Mouse (Mus musculus): ENCODE measurements around the gene Slc4a2. TPM values are rescaled to one million over a fixed set of nuclear protein-coding genes. Genes with fewer than 3 reads are reported as not detected.

Gene Slc4a2
- total RNA-seq, 4 experiments from 2014 or later = 28.8 to 38.8 (median 33.5) TPM

DNA sequence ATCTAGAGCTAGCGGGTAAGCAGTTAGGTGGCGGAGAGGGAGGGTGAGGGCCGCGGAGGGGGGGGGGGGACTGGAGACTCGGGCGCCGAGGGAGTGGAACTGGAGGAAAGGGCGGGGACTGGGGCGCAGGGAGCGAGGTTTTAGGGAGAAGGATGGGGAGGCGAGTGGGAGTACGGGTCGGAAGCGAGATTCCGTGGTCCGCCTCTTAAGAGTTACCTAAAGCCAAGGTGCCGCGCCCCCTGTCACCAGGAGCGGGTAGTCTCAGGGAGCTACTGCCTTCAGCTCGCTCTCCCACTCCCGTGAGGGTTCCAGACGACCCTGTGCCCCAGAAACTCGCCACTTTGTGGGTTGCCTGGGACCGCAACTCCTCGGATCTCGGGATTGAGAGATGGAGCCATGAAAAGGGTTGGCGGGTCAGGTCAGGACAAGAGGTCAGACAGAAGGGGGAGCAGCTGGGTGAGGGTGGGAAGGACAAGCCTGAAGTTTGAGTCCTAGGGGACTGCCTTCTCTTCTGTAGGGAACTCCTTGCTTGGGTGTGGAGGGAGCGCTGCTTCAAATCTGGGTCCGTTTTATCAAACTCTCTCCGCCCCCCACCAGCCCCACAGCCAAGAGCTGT is 1.9 kb downstream of the Slc4a2 start:
- DNase-seq (ENCODE audit: low spot score in 2 of 2) = no peak

DNA sequence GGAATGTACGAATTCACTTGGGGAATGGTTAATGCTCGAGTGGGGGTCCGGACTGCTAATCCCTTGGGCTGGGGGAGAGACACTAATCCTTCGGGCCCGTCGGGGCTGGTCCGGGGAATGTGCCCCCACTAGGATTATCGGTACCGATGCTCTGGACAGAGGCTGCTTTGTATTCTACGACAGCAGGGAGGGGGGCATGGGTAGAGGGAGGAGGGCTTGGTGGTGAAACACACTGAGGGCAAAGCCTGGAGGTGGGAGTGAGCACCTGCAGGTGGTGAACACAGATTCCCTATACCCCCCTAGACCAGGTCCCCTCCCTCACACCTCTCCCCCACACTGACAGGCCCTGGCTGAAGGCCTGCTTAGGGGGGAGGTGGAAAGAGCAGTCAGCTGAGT is 2.4 kb downstream of the Slc4a2 start:
- DNase-seq (ENCODE audit: low spot score in 2 of 2) = no peak

DNA sequence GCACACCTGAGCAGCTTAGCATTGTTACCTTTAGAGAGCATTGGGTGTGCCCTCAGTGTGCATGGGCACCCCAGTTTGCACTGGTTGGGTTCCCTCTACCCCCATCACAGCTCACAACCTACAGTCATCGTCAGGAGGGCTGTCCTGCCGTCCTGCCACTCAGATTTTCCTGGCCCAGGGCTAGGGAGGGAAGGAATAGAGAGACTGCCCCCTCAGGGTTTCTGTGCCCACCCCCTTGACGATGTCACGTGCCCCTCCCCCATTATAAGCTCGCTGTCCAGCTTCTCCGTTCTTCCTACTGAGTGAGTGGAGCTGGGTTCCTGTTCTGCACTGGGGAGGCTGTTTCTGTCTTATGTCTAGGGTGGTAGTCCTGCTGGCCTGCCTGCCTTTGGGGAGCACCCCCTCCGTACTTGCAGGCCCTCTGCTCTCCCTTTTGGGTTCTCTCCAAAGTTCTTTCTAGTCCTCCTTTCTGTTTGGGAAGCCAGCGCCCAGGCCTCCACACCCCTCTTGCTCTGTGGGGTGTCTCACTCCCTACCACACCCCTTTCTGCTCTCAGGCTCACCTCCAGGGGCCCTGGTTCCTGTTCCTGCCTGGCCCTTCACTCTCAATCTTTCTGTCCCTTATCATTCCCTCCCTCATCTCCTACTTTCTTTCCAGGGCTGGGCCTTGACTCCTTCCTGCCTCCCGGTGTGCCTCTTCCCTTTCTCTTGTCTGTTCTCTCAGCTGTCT is 3.1 kb downstream of the Slc4a2 start:
- no peak for DNase-seq (ENCODE audit: low spot score in 2 of 2)

DNA sequence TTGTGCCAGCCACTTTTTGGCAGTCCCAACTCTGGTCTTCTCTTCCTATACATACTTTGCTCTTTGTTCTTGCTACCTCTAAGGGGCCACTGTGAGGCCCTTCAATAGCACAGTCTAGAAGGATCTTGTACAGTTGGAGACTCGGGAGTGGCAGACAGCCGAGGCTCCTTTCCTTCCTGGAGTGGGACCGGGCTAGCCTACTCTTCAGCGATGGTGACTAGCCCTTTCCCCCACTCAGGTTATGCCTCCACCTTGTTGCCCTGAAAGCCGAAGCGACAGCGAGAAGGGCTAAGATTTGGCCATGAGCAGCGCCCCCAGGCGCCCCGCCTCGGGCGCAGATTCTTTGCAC is 3.6 kb downstream of the Slc4a2 start:
- no peak for DNase-seq (ENCODE audit: low spot score in 2 of 2)

DNA sequence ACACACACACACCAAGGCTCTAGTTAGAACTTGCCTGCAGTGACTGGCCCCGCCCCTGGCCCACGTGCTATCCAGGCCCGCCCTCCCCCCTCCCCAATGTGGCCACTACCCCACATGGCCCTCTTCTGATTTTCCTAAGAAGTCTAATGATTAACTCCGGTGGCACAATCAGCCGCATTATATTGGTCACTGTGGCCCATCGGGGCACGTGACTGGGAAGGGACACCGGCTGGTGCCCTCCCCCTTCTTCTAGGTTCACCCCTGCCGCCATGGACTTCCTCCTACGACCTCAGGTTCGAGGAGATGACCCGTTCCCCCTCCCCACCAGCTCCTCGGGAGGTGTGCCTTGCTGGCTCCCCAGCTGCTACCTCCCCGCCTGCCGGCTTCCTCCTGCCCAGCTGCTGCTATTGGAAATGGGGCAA is 4.4 kb downstream of the Slc4a2 start:
- DNase-seq (ENCODE audit: low spot score in 2 of 2) = no peak

DNA sequence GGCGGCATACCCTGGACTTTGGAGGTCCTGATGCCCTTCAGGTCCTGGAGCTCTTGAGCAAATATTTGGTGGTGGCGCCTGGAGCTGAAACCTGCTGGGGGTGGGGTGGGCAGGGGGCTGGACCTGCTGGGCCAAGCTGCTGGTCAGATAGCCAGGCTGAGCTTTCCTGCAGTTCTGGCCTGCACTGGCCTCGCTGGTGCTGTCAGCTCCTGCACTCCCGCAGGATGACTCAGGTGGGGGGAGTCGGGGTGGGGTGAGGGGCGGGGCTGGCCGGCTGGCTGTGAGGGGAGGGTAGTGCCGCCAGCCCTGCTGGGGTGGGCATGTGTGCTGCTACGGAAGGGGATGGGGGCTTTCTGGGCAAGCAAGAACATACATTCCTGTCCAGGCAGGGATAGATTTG is 5.0 kb downstream of the Slc4a2 start:
- DNase-seq (ENCODE audit: low spot score in 2 of 2) = no peak

DNA sequence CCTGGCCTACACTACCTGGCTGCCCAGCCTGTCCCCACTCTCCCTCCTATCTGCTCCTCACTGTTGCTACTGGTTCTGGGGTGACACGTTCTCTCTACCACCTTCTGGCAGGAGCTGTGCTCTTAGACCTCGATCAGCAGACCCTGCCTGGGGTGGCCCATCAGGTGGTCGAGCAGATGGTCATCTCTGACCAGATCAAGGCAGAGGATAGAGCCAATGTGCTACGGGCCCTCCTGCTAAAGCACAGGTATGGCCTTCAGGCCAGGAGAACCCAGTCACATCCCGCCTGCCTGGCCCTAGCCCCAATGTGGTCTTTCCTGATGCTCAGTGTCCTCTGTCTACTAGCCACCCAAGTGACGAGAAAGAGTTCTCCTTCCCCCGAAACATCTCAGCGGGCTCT is 10.4 kb downstream of the Slc4a2 start:
- no peak for DNase-seq (ENCODE audit: low spot score in 2 of 2)

DNA sequence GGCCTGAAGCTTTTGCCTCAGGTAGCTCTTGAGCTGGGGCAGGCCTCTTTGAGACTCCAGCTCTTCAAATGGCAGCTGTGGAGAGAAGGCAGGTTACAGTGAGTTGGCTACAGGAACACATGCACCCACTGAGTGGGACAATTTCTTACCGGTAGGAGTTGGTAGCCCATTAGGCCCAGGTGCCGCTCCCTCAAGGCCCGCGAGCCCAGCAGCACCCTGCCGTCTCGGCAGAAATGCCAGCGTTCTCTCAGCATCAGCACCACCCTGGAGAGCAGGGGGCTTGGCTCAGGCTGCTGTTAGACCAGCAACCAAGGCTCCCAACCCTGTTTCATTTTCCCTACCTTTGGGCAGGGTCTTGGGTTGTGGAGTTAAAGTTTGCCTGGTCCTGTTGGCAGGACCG is 17.6 kb downstream of the Slc4a2 start:
- DNase-seq (ENCODE audit: low spot score in 2 of 2) = no peak

DNA sequence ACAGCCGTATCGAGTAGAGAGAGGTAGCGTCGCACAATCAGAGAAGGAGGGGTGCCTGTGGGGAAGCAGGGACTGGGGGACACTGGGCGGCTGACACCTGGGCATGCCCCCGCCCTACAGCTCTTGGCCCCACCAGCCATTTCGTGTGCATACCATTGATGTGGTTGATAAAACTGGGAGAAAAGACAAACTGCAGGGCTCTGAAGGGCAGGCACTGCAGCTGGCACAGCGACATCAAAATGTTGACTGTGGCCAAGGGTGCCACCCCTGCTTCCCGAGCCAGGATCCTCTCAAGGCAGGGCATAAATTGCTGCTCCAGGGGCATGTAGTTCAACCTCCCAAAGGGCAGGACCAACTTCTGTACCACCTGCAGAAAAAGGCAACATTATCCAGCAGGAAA is 18.4 kb downstream of the Slc4a2 start:
- no peak for DNase-seq (ENCODE audit: low spot score in 2 of 2)

DNA sequence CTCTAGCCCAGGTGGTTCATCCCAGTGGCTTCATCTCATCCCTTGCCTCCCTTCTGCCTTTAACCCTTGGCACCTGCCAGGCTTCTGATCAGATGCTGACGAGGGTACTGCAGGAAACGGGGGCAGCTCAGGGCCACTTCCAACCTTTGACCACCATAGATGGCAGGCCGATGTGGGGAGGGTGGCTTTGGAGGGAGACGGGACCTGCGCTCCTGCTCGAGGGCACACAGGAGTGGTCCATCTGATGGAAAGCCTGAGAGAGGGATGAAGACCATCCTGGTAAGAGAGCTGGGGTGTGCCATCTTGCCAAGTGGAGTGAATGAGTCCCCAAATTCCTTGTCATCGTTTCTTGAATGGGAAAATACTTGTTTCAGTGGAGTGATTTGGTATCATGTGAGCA is 19.6 kb downstream of the Slc4a2 start:
- DNase-seq (ENCODE audit: low spot score in 2 of 2) = no peak

DNA sequence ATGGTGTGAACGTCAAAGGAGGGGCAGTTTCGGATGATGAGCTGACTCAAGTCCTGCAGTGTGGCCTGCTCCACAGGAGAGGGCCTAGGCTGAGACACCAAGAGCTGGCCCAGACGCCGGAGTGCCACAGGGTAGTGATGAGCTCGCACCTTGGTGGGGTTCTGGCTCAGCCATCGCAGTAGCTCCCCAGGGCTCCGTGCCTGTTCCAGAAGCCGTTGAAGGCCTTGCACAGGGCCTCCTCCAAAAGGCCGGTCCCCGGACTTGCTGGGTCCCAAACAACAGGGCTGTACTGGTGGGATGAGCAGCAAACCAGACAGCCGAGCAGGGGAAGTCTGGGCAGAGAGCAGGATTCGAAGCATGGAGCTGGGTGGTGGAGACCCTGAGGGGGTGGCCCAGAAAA is 20.3 kb downstream of the Slc4a2 start:
- no peak for DNase-seq (ENCODE audit: low spot score in 2 of 2)

DNA sequence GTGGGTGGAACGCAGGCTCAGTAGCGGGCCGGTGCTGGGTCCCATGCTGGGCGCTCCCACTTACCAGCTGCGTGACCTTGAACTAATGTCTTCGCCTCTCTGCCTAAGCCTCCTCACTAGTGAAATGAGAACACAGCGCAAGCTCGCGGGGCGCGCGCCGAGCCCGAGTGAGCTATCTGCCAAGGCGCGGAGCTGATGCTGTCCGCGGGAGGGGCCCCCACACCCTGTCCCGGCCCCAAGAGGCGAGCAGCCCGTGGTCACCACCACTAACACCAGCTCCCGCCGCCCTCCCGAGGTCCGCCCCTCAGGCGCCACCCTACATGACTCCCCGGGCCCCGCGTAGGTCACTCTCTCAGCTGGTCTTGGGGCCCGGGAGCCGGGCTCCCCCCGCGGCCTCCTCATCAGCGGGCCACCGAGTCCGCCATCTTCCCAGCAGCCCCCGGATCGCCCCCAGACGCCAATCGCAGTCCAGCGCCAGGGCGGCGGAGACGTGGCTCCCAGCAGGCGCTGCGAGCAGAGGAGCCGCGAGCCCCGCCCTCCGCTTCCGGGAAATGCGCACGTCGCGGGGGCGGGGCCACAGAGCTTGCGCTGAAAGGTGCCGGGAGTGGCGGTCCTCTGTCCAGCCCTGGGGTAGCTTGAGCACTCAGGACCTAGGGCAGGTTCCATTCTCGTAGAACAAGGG is 21.2 kb downstream of the Slc4a2 start, which contains the start of gene Fastk:
Gene Fastk, minus strand, starts transcription at position 542 of the 682 bp plus-strand sequence.
- DNase-seq (ENCODE audit: low spot score in 2 of 2) = peak; percentile 87 to 94

DNA sequence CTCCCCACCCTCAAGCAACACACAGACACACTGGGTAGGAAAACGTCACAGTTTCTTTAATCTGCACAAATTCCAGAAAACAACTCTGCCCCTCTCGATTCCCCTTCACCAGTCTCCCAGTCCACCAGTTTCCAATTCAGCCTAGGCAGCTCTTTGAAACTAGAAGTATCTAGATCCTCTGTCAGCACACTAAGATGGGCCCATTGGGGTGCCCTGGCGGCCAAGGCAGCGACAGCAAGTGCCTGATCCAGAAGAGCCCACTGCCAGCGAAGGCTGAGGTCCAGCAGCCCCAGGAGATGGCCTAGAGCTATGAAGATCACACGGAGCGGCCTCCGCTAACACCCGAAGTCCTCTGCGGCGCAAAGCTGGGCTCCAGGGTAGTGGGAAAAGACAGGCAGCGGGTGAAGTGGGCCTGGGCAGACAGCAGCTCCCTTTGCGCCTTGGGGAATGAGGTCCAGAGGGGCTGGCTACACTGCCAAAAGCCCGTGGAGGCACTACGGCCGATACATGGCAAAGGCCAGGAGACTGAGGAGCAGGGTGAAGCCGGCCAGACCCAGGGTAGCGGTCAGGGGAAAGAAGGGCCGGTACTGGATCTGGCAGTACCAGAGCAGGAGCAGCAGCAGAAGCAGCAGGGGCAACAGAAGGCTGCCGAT is 21.9 kb downstream of the Slc4a2 start:
- DNase-seq (ENCODE audit: low spot score in 2 of 2) = no peak

DNA sequence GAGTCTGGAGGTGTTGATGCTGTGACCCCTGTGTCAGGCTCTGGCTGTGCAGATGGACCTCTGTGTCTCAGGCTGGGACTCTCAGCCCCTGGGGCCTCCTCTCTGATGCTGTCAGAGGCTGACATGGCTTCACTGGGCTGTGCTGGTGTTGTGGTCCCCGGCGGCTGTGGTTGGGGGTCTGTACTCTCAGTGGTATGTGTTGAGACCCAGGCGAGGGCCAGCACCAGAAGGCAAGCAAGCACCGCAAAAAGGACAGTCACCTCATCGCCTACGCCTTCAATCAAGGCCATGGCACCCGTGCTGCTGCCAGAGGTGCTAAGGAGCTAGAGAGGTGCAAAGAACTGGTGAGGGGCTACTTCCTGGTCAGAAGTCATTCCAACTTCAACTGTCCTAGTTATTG is 23.0 kb downstream of the Slc4a2 start:
- no peak for DNase-seq (ENCODE audit: low spot score in 2 of 2)

DNA sequence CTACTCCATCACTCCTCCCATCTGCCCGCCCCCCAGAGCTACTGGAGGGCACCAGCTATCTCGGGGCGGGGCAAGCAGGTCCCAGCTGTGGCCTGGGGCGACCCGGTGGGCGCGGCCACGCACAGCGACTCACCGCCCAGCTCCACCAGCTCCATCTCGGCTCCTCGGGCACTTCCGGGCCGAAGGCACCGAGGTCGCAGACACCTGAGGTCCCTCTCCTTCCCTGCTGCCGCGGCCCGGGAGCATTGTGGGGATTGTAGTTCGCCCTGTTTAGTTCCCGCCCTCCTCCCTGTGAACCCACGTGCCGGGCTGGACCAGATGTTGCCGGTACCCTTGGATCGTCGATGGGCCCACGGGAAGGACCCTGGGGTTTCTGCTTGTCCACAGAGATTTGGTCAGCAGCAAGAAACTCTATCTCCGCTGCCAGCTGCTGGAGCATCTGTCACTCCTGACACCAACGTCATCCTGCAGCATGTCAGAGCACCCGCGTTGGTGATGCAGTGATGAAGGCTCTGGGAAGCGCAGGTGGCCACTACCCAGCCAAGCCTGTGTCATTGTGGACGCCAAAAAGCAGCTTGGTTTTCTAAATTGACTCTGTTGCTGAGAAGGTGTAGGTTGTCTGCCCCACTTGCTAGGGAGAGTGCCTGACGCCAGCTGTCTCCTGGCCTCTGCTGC is 24.1 kb downstream of the Slc4a2 start, which contains the start of gene Tmub1:
Gene Tmub1, minus strand, starts transcription at position 231 of the 675 bp plus-strand sequence.
- DNase-seq (ENCODE audit: low spot score in 2 of 2) = peak; percentile 83 to 86

DNA sequence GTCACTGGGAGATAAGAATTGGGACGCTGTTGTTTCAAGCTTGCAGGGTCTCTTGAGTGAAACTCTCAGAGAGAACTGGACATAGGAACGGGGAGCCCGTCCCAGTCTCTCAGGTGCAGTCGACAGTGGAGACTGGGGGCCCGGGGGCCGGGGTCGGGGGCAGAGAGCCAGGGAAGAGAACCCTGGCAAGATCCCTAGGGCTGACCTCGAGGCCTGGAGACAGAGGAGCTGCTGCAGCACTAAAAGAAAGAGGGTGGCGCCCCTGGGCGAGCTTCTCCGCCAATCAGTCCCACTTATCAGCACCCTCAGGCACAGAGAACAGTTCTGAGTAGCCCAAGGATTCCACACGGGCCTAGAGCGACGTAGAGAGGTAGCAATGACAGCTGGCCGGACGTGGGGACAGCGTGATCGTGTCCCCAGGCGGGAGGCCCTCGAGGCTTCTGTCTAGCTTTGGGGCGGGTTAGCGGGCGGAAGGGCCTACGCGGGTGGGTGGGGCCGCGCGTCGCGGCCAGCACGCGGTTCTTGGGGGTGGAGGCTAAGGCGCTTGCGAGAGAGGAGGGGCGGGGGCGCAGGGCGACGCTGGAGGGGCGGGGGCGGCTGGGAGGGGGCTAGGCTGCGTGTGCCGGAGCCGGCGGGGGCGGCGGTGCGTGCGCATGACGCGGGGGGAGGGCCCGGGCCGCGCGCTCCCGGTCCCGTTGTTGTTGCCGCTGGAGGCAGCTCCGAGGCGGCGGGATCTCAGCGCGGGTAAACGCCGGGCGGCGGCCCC is 27.8 kb downstream of the Slc4a2 start:
- DNase-seq (ENCODE audit: low spot score in 2 of 2) = peak; percentile 70 to 79

DNA sequence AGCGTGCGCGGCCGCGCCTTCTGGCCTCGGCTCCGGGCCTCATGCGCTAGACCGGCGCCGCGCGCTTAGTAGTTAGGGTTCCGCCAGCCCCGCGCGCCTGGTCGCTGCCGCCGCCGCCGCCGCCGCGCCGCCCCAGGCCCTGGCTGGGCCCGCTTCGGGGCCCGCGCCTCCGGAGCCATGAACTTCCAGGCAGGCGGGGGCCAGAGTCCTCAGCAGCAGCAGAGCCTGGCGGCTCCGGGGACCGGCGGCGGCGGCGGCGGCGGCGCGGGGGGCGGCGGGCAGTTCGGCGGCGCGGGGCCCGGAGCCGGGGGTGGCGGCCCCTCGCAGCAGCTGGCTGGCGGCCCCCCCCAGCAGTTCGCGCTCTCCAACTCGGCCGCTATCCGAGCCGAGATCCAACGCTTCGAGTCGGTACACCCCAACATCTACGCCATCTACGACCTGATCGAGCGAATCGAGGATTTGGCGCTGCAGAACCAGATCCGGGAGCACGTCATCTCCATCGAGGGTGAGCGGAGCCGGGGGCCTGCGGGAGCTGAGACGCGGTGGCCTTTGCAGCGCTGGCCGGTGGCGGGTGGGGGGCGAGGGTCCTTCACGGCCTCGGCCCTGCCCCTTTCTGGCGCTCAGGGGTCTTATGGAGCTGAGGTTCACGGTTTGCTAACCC is 28.5 kb downstream of the Slc4a2 start, which contains the start of gene Agap3:
Gene Agap3, plus strand, starts transcription at position 148 of the 661 bp plus-strand sequence.
- DNase-seq (ENCODE audit: low spot score in 2 of 2) = no peak

DNA sequence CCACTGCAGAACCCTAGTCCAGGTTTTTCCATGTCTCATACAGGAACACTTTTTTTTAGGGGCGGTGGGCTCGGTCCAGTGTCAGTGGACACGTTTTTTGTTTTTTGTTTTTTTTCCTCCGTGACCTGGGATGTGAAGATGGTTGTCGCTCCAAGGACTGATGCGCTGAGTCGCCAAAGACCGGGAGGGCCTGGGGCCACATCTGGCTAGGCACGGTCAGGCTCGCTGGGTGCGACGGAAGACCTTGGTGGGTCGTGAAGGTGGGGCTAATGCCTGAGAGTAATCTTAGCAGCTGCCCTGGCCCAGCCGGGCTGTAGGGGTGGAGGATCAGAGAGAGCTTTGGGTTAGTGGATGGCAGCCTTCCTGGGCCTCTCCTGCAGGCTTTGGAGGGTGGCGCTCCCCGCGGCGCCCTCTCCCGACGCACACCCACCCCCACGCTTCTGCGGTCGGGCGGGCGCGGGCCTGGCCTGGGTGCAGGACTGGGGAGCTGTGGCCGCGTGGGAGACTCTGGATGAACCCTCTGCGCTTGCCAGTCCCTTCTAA is 29.1 kb downstream of the Slc4a2 start:
- no peak for DNase-seq (ENCODE audit: low spot score in 2 of 2)

DNA sequence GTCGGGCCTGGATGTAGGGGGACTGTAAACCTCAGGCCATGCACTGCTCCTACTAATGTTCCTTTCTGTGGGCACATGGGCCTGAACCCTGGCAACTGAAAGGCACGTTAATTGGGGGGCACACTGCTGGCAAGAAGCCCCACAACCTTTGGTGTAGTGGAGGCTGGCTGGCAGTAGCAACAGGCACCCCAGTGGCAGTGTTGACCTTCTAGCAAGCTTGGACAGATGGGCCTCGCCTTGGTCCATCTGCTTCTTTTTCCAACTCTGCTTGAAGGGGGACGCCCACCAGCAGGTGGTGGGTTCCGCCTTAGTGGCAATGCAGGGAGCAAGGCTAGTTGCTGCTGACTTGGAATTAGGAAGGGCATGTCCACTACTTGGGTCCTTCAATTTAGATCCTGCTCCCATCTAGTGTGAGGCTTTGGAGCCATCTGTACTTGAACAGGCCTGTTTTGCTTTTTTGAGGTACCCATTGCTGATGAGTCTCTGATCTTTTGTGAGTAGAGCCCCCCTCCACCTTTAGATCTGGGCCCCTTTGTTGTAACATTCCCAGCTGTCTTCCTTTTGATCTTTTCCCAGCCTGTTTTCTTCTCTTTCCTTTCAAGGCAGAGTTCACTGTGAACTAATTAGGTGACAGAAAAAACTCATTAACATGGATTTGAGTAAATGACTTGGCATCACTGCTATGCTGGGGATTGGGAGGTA is 29.8 kb downstream of the Slc4a2 start:
- no peak for DNase-seq (ENCODE audit: low spot score in 2 of 2)

Measured in layer of hippocampus, adult 8-10 months (tissue).